Mouse (Mus musculus) limb, embryonic 14.5 days (tissue): Measurements from ENCODE around the gene Egln2. TPM values are rescaled to one million over a fixed set of nuclear protein-coding genes. Genes with fewer than 3 reads are reported as not detected.
A peak's percentile ranks its signal among the peaks of the same experiment; 100 is the strongest.

Source experiments
- ATAC-seq: fragments of 200-750 bp; cut with Nextera tagmentation; 2 replicates; pipeline ENCODE4 v1.8.0; 2017; ENCODE audit warnings: low read depth, moderate number of reproducible peaks, moderate TSS enrichment; ENCODE audit not compliant: low FRiP score
- DNase-seq: peaks from one replicate; pipeline ENCODE4 v3.0.0-alpha.2; 2015; ENCODE audit warnings: low spot score
- H3K27ac ChIP-seq: fragments of 300-500 bp; sonication (generic); replicated peaks from 2 replicates; pipeline ENCODE4 v1.5.1; 2014; ENCODE audit warnings: low read depth, mild to moderate bottlenecking, low read length, moderate library complexity, mixed read lengths
- H3K27me3 ChIP-seq: fragments of 300-500 bp; sonication (generic); 2 replicates; pipeline ENCODE4 v1.6.1; 2014; ENCODE audit warnings: low read length, mixed read lengths; ENCODE audit not compliant: control insufficient read depth, insufficient read depth
- H3K36me3 ChIP-seq: fragments of 300-500 bp; sonication (generic); 2 replicates; pipeline ENCODE4 v1.6.1; 2014; ENCODE audit warnings: mild to moderate bottlenecking, low read length, moderate library complexity, mixed read lengths; ENCODE audit not compliant: control insufficient read depth, insufficient read depth
- H3K4me1 ChIP-seq: fragments of 300-500 bp; sonication (generic); 2 replicates; pipeline ENCODE4 v1.6.1; 2014; ENCODE audit warnings: antibody characterized with exemption, low read length, mixed read lengths; ENCODE audit not compliant: control insufficient read depth, insufficient read depth
- H3K4me2 ChIP-seq: fragments of 300-500 bp; sonication (generic); replicated peaks from 2 replicates; pipeline ENCODE4 v1.6.1; 2014; ENCODE audit warnings: low read depth, mild to moderate bottlenecking, low read length, moderate library complexity; ENCODE audit not compliant: severe bottlenecking
- H3K4me3 ChIP-seq: fragments of 300-500 bp; sonication (generic); replicated peaks from 2 replicates; pipeline ENCODE4 v1.5.1; 2014; ENCODE audit warnings: low read length
- H3K9ac ChIP-seq: fragments of 300-500 bp; sonication (generic); 2 replicates; pipeline ENCODE4 v1.6.1; 2014; ENCODE audit warnings: mild to moderate bottlenecking, low read depth, low read length, moderate library complexity; ENCODE audit not compliant: severe bottlenecking
- H3K9me3 ChIP-seq: fragments of 300-500 bp; sonication (generic); 2 replicates; pipeline ENCODE4 v1.6.1; 2016; ENCODE audit warnings: low read length; ENCODE audit not compliant: control insufficient read depth
- POLR2A ChIP-seq: fragments of 200-500 bp; IDR thresholded peaks from 2 replicates; pipeline ENCODE4 v1.8.0; 2012; ENCODE audit warnings: inconsistent platforms, mild to moderate bottlenecking, moderate library complexity, borderline replicate concordance; ENCODE audit not compliant: insufficient read depth, insufficient read length; ENCODE audit errors: extremely low read depth
- whole genome bisulfite sequencing: fragments of 180-500 bp; shearing (Covaris S2); extraction: QIAGEN DNeasy Blood & Tissue Kit; methylation state at CpG from one replicate; pipeline ENCODE4 v1.1.7; 2014; 5-methylcytosine and 5-hydroxymethylcytosine counted together
- polyA plus RNA-seq, 2 experiments: library from polyadenylated mRNA; depleted of rRNA in 1 of 2; stranded (reverse) in 1 of 2; unstranded in 1 of 2; fragments of >200 nt; fragmentation: Nextera tagmentation in 1 of 2; extraction: Ambion mirVana in 1 of 2; gene quantifications; 2 replicates each; pipeline versions ENCODE4 v1.2.1 to v1.2.3; 2012 to 2014

Egln2 gene
- polyA plus RNA-seq, 2 experiments = 41.9 to 88.3 TPM

GRCm38 (mm10) chr7:27124305-27124832 is 42.2 kb downstream of the Egln2 start:
- no peaks in the 10 kb centered on the region for H3K36me3 ChIP-seq
- no peak for TF ChIP-seq POLR2A

GRCm38 (mm10) chr7:27119676-27120075 is 46.9 kb downstream of the Egln2 start, which contains the start of gene Cyp2f2:
Gene Cyp2f2, plus strand, starts transcription at chr7:27119909.
- no peak within 1 kb of the TSS for H3K4me2 ChIP-seq
- ATAC-seq = no peak
- H3K27ac ChIP-seq = no peak within 1 kb of the TSS
- H3K36me3 ChIP-seq = no peaks in the 10 kb centered on the region
- H3K27me3 ChIP-seq = no peaks in the 10 kb centered on the region
- H3K4me1 ChIP-seq = no peaks in the 10 kb centered on the region; the same call in 1 of the 2 replicates
- H3K9me3 ChIP-seq = no peaks in the 10 kb centered on the region
- TF ChIP-seq POLR2A = no peak
- no peak for DNase-seq
- H3K9ac ChIP-seq = no peak within 1 kb of the TSS
- no peak within 1 kb of the TSS for H3K4me3 ChIP-seq

More at GRCm38 (mm10) chr7:27124305-27124832, 42.2 kb downstream of the Egln2 start:
- no peak overlapping the region for H3K4me3 ChIP-seq
- no peaks in the 10 kb centered on the region for H3K9me3 ChIP-seq
- H3K27me3 ChIP-seq = no peaks in the 10 kb centered on the region
- DNase-seq (no peak), ATAC-seq (no peak)
- 73% methylated on average over 5 of the region's 5 CpGs for WGBS
- no peak overlapping the region for H3K4me2 ChIP-seq
- H3K27ac ChIP-seq = no peak overlapping the region
- no peaks in the 10 kb centered on the region for H3K4me1 ChIP-seq
- no peak overlapping the region for H3K9ac ChIP-seq

DNA sequence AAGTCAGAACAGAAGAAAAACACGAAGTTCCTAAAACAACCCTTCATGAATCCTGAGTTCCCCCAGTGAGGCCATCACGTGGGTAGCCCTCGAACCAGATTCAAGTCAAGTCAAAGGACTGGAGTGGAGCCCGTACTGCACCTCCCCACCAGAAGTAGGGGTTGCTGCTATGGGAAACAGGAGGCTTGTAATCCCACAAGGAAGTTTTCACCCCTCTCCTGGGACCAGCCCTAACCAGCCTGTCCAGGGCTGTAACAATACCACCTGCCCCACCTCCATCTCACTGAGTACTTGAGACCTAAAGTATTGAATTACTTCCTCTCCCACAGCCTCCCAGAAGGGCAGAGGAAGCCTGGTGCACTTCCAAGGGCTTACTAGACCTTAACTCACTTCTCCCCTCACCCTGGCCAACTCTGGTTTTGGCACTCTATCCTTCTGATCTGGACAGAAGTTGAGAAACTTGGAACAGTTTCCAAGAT is 48.5 kb downstream of the Egln2 start:
- no peak overlapping the region for H3K9ac ChIP-seq
- H3K4me3 ChIP-seq = no peak overlapping the region
- no peak for TF ChIP-seq POLR2A
- peak; percentile 53; the same call in 1 of the 2 replicates for ATAC-seq
- no peaks in the 10 kb centered on the region; the same call in 1 of the 2 replicates for H3K4me1 ChIP-seq
- no peaks in the 10 kb centered on the region for H3K27me3 ChIP-seq
- no peaks in the 10 kb centered on the region for H3K36me3 ChIP-seq
- H3K4me2 ChIP-seq = no peak overlapping the region
- DNase-seq = peak; percentile 34
- 46% methylated on average over 4 of the region's 4 CpGs for WGBS
- H3K27ac ChIP-seq = no peak overlapping the region
- no peaks in the 10 kb centered on the region for H3K9me3 ChIP-seq

DNA sequence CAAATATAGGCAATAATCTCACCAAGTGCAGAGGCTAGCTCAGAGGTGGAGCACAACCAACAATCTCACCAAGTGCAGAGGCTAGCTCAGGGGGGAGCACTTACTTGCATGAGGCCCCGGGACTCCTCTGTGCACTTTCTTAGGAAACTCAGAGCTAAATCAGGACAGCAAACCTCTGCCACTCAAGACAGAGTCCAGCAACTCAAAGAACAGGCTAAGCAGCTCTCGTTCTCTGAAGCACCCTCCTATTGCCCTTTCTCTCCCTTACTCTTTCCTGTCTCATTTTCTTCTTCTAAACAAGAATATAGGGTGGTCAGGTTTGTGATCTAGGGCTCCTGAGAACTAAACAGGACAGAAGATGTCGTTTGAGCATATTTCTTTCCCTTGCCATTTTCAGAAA is 54.6 kb downstream of the Egln2 start:
- ATAC-seq = no peak
- WGBS = 70% methylated on average over 3 of the region's 3 CpGs

DNA sequence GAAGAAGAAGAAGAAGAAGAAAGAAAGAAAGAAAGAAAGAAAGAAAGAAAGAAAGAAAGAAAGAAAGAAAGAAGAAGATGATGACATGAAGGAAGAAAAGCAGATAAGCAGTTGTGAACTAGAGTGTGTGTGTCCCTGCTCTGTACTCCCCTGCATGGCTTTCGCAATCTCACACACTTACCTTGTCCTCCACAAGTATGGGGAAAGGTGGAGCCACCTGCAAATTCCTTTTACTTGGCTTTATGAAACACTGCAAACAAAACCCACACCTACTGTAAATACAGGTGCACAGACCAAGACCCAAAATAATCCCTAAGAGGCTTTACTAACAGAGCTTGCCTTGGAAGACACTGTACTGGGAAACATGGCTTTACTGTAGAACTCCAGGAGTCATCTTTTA is 55.6 kb downstream of the Egln2 start:
- H3K4me3 ChIP-seq = no peak overlapping the region
- ATAC-seq = no peak
- H3K9ac ChIP-seq = no peak overlapping the region
- no peaks in the 10 kb centered on the region for H3K4me1 ChIP-seq
- no peak overlapping the region for H3K27ac ChIP-seq
- H3K9me3 ChIP-seq = no peaks in the 10 kb centered on the region
- peak; percentile 0 for DNase-seq
- no peak for TF ChIP-seq POLR2A
- H3K4me2 ChIP-seq = no peak overlapping the region
- 100% methylated on average over 1 of the region's 1 CpGs for WGBS
- H3K36me3 ChIP-seq = no peaks in the 10 kb centered on the region
- H3K27me3 ChIP-seq = no peaks in the 10 kb centered on the region

More for the DNA sequence above, 54.6 kb downstream of the Egln2 start:
- no peaks in the 10 kb centered on the region for H3K4me1 ChIP-seq
- no peak for TF ChIP-seq POLR2A
- H3K9ac ChIP-seq = no peak overlapping the region
- no peaks in the 10 kb centered on the region for H3K9me3 ChIP-seq
- DNase-seq = peak; percentile 1
- H3K27me3 ChIP-seq = no peaks in the 10 kb centered on the region
- H3K36me3 ChIP-seq = no peaks in the 10 kb centered on the region
- H3K4me2 ChIP-seq = no peak overlapping the region
- H3K4me3 ChIP-seq = no peak overlapping the region
- H3K27ac ChIP-seq = no peak overlapping the region
